Mouse (Mus musculus) frontal cortex, postnatal 25 days (tissue): ENCODE measurements around the gene Ssh1.

ENCODE experiments used
- DNase-seq, 2 experiments: peaks; one replicate each; pipeline ENCODE4 v3.0.0; 2022; ENCODE audit warnings: low spot score in 2 of 2

The Ssh1 gene

DNA sequence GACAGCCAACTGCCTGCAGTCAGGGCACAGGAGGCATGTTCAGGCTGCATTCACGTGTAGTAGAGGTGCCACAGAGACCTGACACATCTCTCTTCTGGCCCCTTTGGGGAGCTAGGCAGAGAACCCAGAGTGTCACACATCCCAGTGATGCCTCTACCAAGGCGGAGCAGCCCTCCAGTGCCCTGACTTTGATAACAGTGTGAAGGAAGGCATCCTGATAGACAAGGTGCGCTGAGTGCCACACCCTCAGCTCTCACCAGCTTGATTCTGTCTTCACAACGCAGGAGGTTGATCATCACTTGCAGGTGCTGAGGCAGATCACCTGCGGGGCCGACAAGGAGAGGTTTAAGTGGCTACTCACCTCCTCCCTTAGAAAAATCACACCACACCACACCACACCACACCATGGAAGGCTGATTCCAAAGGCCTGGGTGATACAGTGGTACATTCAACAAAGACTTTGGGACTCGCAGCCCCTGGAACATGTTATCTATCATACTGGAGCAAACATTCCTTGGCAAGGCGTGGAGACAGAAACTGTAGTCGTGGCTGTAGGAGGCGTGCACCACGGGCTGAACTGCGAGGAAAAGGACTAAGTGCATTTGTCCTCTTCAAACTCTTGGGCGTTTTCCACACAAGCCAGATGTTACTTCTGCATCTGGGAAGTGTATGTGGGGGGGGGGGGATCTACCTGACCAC is 27.1 kb downstream of the Ssh1 start:
- no peak for DNase-seq

DNA sequence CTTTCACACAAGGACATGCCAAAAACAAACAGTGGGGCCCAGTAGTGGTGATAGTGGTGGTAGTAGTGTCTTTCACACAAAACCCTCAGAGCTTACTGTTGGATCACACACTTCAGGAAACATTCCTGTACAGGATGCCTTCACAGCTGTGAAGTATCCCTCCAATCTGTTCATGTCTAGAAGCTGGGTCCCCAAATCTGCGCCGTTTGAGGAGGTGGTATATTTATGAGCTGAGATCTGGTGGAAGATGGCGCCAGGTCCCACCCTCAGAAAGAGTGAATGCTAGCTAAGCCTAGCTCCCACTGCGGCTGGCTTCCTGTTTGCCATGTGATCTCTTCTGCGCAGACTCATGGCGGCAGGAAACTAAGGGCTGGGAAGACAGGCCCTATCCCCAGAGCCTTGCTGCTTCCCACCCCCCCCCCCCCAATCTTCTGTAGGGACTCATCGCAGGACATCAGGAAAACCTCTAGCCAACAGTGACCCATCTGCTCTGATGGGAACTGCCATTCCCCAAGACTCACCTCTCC is 28.0 kb downstream of the Ssh1 start:
- DNase-seq, result no peak

DNA sequence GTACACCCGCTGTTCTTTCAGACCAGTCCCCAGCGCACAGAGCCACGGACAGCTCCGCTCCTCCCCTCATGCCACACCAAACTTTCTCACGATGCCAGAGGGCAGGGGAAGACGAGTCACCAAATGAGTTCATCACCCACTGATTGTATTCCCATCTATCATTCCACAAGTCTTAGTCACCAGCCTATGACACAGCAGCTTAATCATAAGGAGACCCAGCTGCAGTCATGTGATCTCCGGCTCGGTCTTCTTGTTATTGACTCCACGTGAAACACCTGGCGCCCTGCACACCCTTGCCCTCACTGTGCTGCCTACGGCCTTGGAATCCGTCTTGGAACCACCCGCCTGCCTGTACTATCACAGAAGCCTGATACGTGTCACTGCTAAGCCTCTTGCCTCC is 28.7 kb downstream of the Ssh1 start:
- DNase-seq, result no peak

DNA sequence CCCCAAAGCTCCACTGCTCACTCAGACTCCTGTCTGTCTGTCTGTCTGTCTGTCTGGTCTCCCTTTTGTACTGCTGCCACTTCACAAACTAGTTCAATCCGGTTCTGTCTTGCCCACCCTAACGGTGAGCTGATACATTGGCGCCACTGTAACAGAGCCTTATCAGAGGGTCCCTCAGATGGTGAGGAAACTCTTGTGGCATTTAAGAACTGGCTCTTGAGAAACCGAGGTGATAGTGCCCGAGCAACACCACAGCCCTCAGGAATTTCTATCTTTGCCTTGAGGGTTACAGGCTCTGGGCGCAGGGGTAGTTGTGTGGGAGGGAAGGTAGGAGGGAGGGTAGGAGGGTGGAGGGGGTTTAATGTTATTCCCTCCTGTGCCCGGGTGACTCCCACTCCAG is 31.9 kb downstream of the Ssh1 start:
- no peak for DNase-seq

DNA sequence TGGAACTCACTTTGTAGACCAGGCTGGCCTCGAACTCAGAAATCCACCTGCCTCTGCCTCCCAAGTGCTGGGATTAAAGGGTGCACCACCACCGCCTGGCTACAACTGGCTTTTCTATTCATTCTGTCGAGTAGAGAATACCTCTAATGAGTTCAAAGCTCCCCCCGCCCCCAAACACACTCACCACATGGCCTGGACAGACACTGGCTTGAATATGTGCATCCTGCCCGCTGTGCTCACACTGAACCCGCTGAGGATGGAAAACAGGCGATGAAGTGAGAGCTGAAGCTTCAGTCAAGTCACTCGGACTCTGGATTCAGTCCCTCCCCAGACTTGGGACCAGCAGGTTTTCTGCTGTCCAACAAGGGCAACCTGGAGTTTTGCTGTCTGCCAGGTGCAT is 33.3 kb downstream of the Ssh1 start:
- no peak for DNase-seq

DNA sequence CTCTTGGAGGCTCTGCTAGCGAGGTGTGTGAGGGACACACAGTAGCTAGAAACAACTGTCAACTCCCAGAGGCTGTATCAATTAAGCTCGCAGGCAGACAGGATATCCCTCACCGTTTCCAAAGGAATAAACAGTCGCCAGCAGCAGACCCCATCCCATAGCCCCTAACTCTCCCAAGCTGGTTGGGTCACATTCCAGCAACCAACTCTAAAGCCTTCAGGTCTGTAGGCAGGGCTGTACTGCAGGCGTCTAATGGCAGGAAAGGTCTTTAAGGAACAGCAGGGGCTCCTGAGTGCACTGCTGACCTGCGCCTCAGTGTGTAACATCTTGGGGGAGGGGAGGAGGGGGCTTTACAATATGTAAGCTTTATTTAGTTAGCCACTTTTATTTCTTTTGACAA is 34.7 kb downstream of the Ssh1 start:
- no peak for DNase-seq

DNA sequence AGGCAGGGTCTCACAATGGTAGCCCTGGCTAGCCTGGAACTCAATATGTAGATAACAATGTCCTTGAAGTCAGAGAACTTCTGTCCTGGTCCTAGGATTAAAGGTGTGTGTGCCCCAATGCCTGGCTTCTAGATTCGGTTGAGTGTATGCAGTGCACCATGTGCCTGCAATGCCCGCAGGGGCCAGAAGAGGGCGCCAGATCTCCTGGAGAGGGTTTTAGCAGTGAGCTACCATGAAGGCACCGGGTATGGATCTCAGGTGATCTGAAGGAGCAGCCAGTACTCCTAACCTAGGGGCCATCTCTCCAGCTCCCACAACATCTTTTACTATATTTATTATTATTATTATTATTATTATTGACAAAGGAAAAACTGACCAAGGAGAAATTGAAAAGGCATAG is 37.2 kb downstream of the Ssh1 start:
- DNase-seq, result peak; percentile 58 to 71

DNA sequence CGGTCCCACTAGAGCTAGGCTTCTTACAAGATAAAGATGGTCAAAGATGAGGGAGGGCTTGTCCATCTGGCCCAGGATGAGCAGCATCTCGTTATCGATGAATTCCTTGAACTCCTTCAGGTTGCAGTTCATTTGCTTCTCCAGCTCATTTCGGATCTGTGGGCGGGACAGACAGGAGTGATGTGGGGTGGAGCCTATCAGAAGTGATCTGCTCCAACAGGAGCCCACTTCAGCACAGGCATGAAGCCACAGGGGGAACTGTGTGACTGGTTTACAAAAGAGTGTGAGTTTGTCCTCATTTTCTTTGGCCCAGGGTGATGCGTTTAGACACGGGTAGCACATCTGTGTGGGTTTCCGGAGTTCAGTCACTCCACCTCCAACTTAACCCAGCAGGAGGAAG is 38.0 kb downstream of the Ssh1 start:
- no peak for DNase-seq

DNA sequence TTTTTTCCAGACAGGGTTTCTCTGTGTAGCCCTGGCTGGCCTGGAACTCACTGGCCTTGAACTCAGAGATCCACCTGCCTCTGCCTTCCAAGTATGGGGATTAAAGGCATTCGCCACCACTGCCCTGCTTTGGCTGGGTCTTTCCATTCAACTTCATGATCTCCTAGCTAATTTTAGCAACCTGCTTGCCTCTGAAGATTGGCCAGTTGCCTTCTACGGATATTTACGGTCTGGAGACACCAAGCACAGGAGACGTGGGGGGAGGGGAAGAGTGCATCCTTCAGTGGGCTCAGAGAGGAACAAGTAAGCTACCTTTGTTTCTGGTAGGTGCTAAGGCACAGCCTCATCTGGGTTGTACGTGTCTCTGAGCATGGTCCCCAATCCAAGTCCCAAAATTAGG is 38.4 kb downstream of the Ssh1 start:
- DNase-seq, result no peak

DNA sequence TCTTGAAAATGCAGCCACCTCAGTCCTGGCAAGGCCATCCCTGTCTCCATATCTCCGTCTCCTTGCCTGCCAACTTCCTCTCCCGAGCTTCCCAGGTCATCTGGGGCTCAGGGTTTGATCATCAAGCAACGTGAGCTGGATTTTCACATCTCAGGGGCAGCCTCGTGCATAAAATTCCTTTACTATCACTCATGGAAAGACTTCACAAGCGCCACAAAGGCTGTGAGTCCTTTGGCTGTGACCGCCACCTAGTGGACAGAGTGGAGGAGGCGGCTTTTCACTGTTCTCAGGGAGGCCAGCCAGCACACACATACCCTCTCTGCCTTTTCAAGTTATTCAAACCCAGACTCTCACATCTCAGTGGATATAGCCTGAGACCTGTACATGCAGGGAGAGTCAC is 39.3 kb downstream of the Ssh1 start:
- peak; percentile 72 to 82 for DNase-seq

DNA sequence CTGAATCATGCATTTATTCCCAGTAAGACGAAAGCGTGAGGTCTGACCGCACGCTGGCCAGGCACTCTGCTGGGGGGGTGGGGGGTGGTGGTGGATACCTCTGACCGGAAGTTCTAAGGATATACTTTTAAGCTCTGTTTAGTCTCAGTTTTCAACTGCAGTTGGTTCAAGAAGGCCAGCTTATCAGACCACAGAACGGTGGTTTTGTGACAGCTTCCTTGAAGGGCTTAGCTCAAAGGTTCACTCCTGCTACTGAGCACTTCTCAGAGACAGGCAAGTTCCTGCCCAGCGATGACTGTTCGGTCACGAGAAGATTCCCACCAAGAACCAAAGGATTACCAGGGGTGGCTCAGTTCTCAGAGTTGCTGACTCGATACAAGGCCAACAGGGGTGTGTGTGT is 41.2 kb downstream of the Ssh1 start:
- DNase-seq, result no peak

DNA sequence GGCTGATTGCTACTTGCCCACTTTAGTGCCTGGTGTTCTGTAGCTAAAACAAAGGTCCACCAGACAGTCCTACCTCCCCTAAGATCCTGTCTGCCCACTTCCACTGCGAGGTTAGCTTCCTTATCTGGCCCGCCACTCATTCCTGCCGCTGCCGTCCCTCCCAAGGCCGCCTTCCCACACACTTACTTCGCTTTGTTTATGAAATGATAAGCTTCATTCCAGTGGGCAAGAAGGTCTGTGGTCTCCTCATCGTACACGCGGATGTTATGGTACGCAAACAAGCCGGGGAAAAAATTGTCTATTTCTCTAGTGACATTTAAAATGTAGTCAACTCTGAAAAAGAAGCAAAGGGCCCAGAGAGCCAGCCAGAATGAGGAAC is 42.0 kb downstream of the Ssh1 start:
- no peak for DNase-seq

DNA sequence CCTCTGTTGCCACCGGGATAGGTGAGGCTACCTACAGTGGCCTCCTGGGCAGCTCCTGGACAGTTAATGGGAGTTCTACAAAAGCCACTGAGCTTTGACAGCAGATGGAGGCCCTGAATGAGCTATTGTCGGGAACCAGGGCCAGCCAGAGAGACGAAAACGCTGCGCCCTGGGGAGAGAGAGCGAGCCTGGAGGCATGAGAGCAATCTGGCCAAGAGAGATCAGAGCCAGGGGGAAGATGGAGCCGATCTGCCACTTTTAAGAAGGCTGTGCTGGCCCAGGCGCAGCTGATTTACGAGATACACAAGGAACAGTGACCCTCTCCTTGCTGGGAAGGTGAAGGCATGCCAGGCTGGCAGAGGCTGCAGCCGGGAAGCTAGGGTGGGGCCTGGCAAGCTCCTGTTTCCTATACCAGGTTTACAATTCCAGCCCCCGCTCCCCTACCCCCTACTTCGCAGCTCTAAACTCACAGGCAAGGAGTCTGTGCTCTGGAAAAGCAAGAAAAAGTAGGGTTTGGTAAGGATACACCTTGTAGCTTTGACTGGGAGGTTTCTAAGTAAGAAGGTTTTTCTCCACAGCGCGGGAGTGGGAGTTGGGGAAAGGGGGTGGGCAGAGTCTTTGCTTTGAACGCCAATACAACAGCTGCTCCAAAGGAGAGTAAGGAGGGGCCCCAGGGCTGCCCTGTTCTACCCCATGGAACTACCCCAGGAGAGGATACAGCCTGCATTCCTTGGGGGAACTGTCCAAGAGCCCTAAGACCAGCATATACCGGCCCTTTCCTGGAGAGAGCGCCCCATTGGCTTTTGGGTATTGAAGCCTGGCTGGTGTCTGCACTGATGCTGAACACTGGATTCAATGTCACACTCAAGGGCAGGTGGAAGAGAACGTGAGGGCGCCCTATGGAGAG is 42.7 kb downstream of the Ssh1 start:
- no peak for DNase-seq

DNA sequence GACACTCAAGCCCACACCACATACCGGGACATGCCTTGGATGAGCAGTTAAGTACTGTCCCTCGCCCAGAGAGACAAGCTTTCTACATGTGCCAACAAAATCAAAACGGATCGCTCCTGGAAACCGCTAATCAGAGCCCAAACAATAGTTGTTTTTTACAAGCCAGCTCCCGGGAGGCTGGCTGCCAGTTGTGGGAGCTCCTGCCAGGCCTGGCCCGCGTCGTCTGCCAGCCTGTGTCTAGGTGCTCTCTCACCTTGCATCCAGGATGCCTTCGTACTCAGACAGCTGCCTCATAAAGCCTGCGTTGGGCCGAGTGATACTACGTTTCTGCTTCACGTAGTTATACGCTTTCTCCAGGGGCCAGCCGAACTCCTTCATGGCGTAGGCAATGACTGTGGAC is 43.6 kb downstream of the Ssh1 start:
- DNase-seq, result no peak

DNA sequence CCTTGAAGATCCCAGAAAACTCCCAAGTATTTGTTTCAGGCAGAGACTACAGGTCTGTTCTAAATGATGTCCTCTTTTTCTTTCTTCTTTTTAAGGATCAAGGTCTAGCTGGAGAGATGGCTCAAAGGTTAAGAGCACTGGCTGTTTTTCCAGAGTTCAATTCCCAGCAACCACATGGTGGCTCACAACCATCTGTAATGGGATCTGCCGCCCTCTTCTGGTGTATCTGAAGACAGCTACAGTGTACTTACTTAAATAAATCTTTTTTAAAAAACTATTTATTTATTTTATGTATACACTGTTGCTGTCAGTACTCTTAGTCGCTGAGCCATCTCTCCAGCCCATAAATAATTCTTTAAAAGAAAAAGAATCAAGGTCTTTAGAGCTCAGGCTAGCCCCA is 46.4 kb downstream of the Ssh1 start:
- DNase-seq, result no peak

DNA sequence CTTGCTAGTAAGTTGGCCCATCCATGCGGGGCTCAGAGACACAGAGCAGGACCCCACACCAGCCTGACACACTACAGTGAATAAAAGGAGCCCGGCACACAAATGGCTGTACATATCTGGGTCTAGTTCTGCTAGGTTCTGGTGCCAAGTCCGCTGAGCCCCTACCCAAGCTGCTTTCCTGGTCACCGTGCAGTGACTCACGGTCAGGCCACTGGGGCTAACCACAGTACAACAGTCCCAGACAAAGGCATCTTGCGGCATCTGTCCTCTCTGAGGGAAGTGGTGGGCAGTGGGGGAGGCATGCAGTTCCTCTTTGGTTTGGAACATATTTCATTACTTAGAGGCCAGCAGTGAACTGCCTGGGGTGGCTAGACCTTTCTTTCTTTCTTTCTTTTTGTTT is 48.6 kb downstream of the Ssh1 start:
- DNase-seq, result no peak

DNA sequence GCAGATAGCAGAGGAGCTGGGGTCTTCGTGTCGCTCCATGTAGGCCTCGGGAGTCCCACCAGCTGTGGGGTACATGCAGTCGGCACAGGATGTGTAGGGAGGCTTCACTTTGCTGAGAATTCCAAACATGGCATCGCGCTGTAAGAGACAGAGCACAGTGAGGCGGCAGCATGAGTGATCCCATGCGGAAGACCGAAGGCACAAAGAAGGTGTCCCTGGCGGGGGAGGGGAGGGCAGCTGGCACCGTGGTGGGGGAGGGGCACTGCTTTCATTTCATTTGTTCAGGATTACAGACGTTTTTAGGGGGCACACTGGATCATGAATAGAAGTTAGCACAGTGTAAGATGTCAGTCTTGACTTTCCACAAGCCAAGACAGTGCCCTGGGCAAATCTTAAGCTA is 50.4 kb downstream of the Ssh1 start:
- DNase-seq, result no peak

DNA sequence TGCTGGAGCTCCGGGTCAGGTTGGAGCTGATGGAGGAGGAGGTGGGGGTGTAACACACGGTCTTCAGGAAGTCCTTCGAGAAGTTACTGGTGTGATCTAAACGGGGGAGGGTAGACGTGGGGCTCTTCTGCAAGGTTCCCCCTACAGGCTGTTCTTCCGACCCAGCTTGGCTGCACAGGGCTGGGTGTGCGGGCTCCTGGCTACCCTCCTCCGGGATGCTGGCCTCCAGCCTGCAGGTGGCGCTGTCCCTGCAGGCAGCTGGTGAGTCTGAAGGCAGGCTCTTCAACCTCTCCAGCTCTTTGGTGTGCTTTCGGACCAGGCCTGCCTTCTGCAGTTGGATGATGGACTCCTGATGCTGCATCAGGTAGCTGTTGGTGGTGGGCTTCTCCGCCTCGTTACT is 51.1 kb downstream of the Ssh1 start:
- no peak for DNase-seq

DNA sequence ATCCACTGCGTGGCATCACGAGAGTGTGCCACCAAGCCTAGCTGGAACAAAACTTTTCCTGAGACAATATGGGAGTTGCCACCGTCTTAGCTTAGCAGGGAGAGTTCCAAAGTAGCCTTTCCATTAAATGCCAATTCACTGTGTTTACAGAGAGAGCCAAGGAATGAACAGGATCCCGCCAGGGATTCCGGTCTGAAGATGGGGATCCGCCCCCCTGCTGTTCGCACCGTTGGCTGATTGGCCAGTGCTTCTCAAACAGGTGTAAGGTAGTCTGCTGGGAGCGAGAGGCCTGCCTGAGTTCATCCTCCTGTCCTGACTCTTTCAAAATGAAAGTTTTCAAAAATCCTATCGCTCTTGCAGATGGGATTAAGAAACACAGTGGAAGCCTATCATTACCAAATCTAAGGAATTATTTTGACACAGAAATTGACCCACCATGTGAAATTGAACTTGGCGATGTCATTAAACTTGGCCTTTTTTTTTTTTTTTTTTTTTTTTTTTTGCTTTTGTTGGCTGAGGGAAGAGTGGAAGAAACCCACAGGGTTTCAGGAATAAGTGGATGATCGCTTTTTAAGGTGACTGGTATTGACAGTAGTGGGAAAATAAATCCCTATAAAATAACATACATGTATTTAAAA is 54.3 kb downstream of the Ssh1 start:
- no peak for DNase-seq

DNA sequence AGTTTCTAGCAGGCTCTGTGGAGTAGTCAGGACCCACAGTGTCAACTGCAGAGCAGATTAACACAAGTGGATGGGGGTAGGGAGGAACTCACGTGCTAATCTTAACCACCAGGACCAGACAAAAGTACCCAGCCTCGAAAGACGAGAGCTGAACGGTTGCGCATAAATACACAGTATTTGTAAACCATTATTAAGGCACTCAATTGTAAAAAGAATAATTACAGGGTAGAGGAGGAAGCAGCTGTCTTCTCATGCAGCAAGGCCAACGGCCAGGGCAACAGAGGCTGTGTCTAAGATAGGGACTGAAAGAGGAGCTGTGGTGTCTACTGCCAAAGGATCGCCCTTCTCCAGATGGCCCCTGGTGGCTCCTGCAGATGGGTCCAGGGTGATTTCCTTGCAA is 56.0 kb downstream of the Ssh1 start:
- DNase-seq, result no peak

DNA sequence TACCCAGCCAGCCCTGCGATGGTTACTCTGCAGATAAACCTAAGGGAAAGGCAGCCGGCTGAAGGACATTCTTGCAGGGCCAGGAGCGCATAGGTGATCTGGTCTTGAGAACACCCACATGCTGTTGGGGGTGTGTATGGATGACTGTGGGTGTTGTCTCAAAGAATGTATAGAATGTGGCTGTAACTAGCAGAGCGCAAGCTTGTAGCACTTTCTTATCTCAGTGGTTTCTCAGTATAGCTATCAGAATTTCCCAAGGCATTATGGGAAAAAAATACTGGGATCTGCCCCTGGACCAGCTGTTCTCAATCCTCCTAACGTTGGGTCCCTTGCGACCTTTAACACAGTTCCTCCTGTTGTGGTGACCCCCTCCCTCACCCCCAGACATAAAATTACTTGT is 59.8 kb downstream of the Ssh1 start:
- no peak for DNase-seq

DNA sequence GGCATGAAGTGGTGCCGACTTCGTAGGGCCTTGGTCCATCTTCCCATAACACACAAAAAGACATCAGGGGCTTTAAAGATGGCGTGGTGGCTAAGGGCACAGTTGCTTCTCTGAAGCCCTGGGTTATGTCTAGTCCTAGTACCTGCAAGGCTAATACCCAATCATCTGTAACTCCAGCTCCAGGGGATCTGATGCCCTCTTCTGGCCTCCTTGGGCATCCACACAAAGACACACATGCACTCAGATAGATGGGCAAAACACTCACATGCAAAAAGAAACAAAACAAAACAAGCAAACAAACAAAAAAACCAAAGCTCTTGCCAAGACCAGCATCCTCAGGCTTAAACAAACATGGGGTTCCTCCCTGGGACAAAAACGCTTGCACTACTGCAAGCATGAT is 60.2 kb downstream of the Ssh1 start:
- DNase-seq, result no peak

DNA sequence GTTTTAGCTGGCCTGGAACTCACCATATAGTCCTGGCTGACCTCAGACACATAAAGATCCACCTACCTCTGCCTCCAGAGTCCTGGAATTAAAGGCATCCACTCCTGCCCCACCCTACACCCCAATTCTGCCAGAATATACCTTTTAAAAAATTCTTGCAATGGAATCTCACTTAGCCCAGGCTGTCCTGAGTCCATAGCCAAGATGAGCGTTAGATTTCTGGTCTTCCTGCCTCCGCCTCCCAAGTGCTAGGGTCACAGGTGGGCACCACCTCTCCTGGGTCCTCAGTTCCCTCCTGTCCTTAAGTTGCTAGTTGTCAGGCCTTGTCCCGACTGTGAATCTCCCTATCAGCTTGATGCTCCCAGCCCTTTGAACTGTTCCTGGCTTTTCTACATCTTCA is 61.4 kb downstream of the Ssh1 start:
- no peak for DNase-seq
